Mouse (Mus musculus) forebrain, embryonic 11.5 days (tissue): ENCODE measurements around the gene Cd320. TPM values are rescaled to one million over a fixed set of nuclear protein-coding genes. Genes with fewer than 3 reads are reported as not detected.
"Not testable (repeated sequence)": the region's sequence is repeated elsewhere in the genome, so short reads cannot be mapped to it uniquely, and the experiment has no call there.

Experiments used
- ATAC-seq: fragments of 200-750 bp; cut with Nextera tagmentation; replicated peaks from 2 replicates; pipeline ENCODE4 v1.8.0; 2017; ENCODE audit warnings: moderate TSS enrichment; ENCODE audit not compliant: low FRiP score
- DNase-seq: peaks from one replicate; pipeline ENCODE4 v3.0.0-alpha.2; 2017; ENCODE audit warnings: low spot score
- H3K27ac ChIP-seq: fragments of 300-500 bp; sonication (generic); 2 replicates; pipeline ENCODE4 v1.5.1; 2014; ENCODE audit warnings: low read depth, low read length
- H3K27me3 ChIP-seq: fragments of 300-500 bp; sonication (generic); 2 replicates; pipeline ENCODE4 v1.6.1; 2014; ENCODE audit warnings: mild to moderate bottlenecking, low read length, mixed read lengths; ENCODE audit not compliant: control insufficient read depth, insufficient read depth
- H3K36me3 ChIP-seq: fragments of 300-500 bp; sonication (generic); 2 replicates; pipeline ENCODE4 v1.6.1; 2014; ENCODE audit warnings: mild to moderate bottlenecking, low read length, moderate library complexity, mixed read lengths; ENCODE audit not compliant: control insufficient read depth, insufficient read depth
- H3K4me1 ChIP-seq: fragments of 300-500 bp; sonication (generic); replicated peaks from 2 replicates; pipeline ENCODE4 v1.6.1; 2014; ENCODE audit warnings: low read length, mixed read lengths; ENCODE audit not compliant: control insufficient read depth, insufficient read depth
- H3K4me2 ChIP-seq: fragments of 300-500 bp; sonication (generic); 2 replicates; pipeline ENCODE4 v1.6.1; 2014; ENCODE audit warnings: low read depth, mild to moderate bottlenecking, low read length, moderate library complexity, mixed read lengths; ENCODE audit not compliant: severe bottlenecking
- H3K4me3 ChIP-seq: fragments of 300-500 bp; sonication (generic); 2 replicates; pipeline ENCODE4 v1.5.1; 2014; ENCODE audit warnings: low read depth, low read length
- H3K9ac ChIP-seq: fragments of 300-500 bp; sonication (generic); 2 replicates; pipeline ENCODE4 v1.6.1; 2014; ENCODE audit warnings: low read length
- H3K9me3 ChIP-seq: fragments of 300-500 bp; sonication (generic); 2 replicates; pipeline ENCODE4 v1.6.1; 2016; ENCODE audit warnings: low read length, mixed read lengths; ENCODE audit not compliant: control insufficient read depth
- WGBS: fragments of 180-500 bp; shearing (Covaris S2); extraction: QIAGEN DNeasy Blood & Tissue Kit; methylation state at CpG from one replicate; pipeline ENCODE4 v1.1.7; 2014; 5-methylcytosine and 5-hydroxymethylcytosine counted together
- polyA plus RNA-seq: library from polyadenylated mRNA; unstranded; fragments of >200 nt; fragmentation: Nextera tagmentation; extraction: Ambion mirVana; gene quantifications from 2 replicates; pipeline ENCODE4 v1.2.1, GENCODE M21; 2014

Cd320 gene
- polyA plus RNA-seq, 1 experiment from 2014 or later, result 62.9 TPM

- not testable (repeated sequence) for DNase-seq, H3K4me1 ChIP-seq, H3K9ac ChIP-seq, ATAC-seq, H3K4me2 ChIP-seq, H3K4me3 ChIP-seq, H3K9me3 ChIP-seq, H3K36me3 ChIP-seq, H3K27ac ChIP-seq, H3K27me3 ChIP-seq
- WGBS, result 83% methylated on average over 2 of the region's 2 CpGs
Observed at GRCm38 (mm10) chr17:33887802-33888201, 44.9 kb downstream of the Cd320 start.

- H3K27me3 ChIP-seq, DNase-seq, H3K27ac ChIP-seq, H3K9ac ChIP-seq, H3K4me1 ChIP-seq, H3K36me3 ChIP-seq, H3K9me3 ChIP-seq, H3K4me3 ChIP-seq, ATAC-seq: not testable (repeated sequence)
- peak overlapping the region; percentile 9; the same call in 1 of the 2 replicates for H3K4me2 ChIP-seq
Observed at GRCm38 (mm10) chr17:33888230-33888629, 45.3 kb downstream of the Cd320 start.

GRCm38 (mm10) chr17:33889941-33890532 lies 47.1 kb downstream of the Cd320 start:
- Histone ChIP-seq H3K4me3 (peak overlapping the region; percentile 59), H3K4me2 (peak overlapping the region; percentile 68), H3K27ac (0 out of 2 replicates have a peak overlapping the region, but pooled peaks have one; percentile 18), H3K9ac (peak overlapping the region; percentile 66)
- ATAC-seq, DNase-seq, H3K4me1 ChIP-seq, H3K36me3 ChIP-seq, H3K9me3 ChIP-seq, H3K27me3 ChIP-seq: not testable (repeated sequence)
- under 1% methylated on average over 43 of the region's 44 CpGs for WGBS

- WGBS, result under 1% methylated on average over 49 of the region's 49 CpGs
- H3K36me3 ChIP-seq, result peaks cover 6% of the 10 kb centered on the region; the same call in 1 of the 2 replicates
- peak; percentile 99 for DNase-seq
Observed at GRCm38 (mm10) chr17:33890533-33891059, 47.7 kb downstream of the Cd320 start, which contains the start of gene Kifc1. Gene Kifc1, minus strand, starts transcription at chr17:33890661.

GRCm38 (mm10) chr17:33891357-33891756 lies 48.5 kb downstream of the Cd320 start:
- Histone ChIP-seq H3K4me1 (peaks cover 8% of the 10 kb centered on the region; the same call in 1 of the 2 replicates), H3K9ac (no peak overlapping the region), H3K4me3 (no peak overlapping the region), H3K4me2 (no peak overlapping the region), H3K36me3 (no peaks in the 10 kb centered on the region), H3K9me3 (no peaks in the 10 kb centered on the region), H3K27me3 (no peaks in the 10 kb centered on the region), H3K27ac (no peak overlapping the region)
- WGBS, result 76% methylated on average over 2 of the region's 2 CpGs
- ATAC-seq, result no peak
- no peak for DNase-seq

More at GRCm38 (mm10) chr17:33890533-33891059, 47.7 kb downstream of the Cd320 start, which contains the start of gene Kifc1:
- ATAC-seq, result peak; percentile 98
- Histone ChIP-seq H3K9me3 (no peaks in the 10 kb centered on the region), H3K27me3 (no peaks in the 10 kb centered on the region), H3K4me1 (peaks cover 8% of the 10 kb centered on the region; the same call in 1 of the 2 replicates), H3K27ac (0 out of 2 replicates have a peak within 1 kb of the TSS, but pooled peaks have one; percentile 18), H3K9ac (peak within 1 kb of the TSS; percentile 66), H3K4me2 (peak within 1 kb of the TSS; percentile 68), H3K4me3 (peak within 1 kb of the TSS; percentile 59)

GRCm38 (mm10) chr17:33891892-33892291 lies 49.0 kb downstream of the Cd320 start:
- H3K4me1 ChIP-seq, H3K9ac ChIP-seq, H3K27me3 ChIP-seq, H3K36me3 ChIP-seq, H3K4me3 ChIP-seq, H3K9me3 ChIP-seq, ATAC-seq, H3K4me2 ChIP-seq, DNase-seq, H3K27ac ChIP-seq: not testable (repeated sequence)
- 74% methylated on average over 6 of the region's 6 CpGs for WGBS

- H3K4me3 ChIP-seq, result no peak overlapping the region
- no peak overlapping the region for H3K4me2 ChIP-seq
- H3K9ac ChIP-seq, result no peak overlapping the region
- DNase-seq (no peak), ATAC-seq (no peak)
- no peaks in the 10 kb centered on the region for H3K9me3 ChIP-seq
- H3K27me3 ChIP-seq, result no peaks in the 10 kb centered on the region
- H3K4me1 ChIP-seq, result peaks cover 8% of the 10 kb centered on the region; the same call in 1 of the 2 replicates
- no peak overlapping the region for H3K27ac ChIP-seq
- WGBS, result 26% methylated on average over 7 of the region's 7 CpGs
- H3K36me3 ChIP-seq, result no peaks in the 10 kb centered on the region
Observed at GRCm38 (mm10) chr17:33892429-33892828, 49.5 kb downstream of the Cd320 start.

- not testable (repeated sequence) for H3K27me3 ChIP-seq, ATAC-seq, H3K27ac ChIP-seq, H3K36me3 ChIP-seq, H3K4me3 ChIP-seq, H3K9ac ChIP-seq, H3K4me2 ChIP-seq, DNase-seq, H3K4me1 ChIP-seq, H3K9me3 ChIP-seq
- 79% methylated on average over 4 of the region's 4 CpGs for WGBS
Observed at GRCm38 (mm10) chr17:33893011-33893410, 50.1 kb downstream of the Cd320 start.
